Mouse (Mus musculus) left cerebral cortex, adult 2 months (tissue): ENCODE measurements around the gene Preb. TPM values are rescaled to one million over a fixed set of nuclear protein-coding genes. Genes with fewer than 3 reads are reported as not detected.

Experiments used
- DNase-seq, 2 experiments: peaks; one replicate each; pipeline ENCODE4 v3.0.0; 2021 to 2022; ENCODE audit warnings: low spot score in 2 of 2, mixed read lengths in 1 of 2; ENCODE audit errors: extremely low spot score in 1 of 2
- H3K27ac ChIP-seq: fragments of 200-600 bp; 2 replicates; pipeline ENCODE4 v1.8.1; 2022
- H3K4me3 ChIP-seq: fragments of 200-600 bp; 2 replicates; pipeline ENCODE4 v1.8.1; 2022
- CTCF ChIP-seq: fragments of 200-600 bp; IDR thresholded peaks from 2 replicates; pipeline ENCODE4 v1.8.1; 2022; ENCODE audit warnings: antibody characterized with exemption, mild to moderate bottlenecking, moderate library complexity
- intact Hi-C: fragments of 180-260 bp; cut with DNase I; formaldehyde crosslinking; loops from one replicate; pipeline ENCODE4 v1.15.1; 2025
- total RNA-seq, 2 experiments: library from RNA; stranded (reverse); gene quantifications; 2 replicates each; pipeline ENCODE4 v1.2.3; 2021

Preb gene
- total RNA-seq, 2 experiments from 2014 or later = 129 to 134 TPM

- DNase-seq = no peak
- Histone ChIP-seq H3K27ac (no peak overlapping the region), H3K4me3 (no peak overlapping the region)
- intact Hi-C loops = no loop called here
- no peak for TF ChIP-seq CTCF
Observed at GRCm38 (mm10) chr5:30974870-30975656, 14.9 kb upstream of the Preb start.

- intact Hi-C loops = no loop called here
- Histone ChIP-seq H3K4me3 (no peak overlapping the region), H3K27ac (no peak overlapping the region)
- no peak for TF ChIP-seq CTCF
- no peak for DNase-seq
Observed at GRCm38 (mm10) chr5:30969440-30969839, 9.3 kb upstream of the Preb start.

- intact Hi-C loops = no loop called here
- no peak for TF ChIP-seq CTCF
- no peak for DNase-seq
Observed at GRCm38 (mm10) chr5:30968416-30968815, 8.3 kb upstream of the Preb start, which contains the start of gene Tcf23. Gene Tcf23 (plus strand): TSS chr5:30968662.

GRCm38 (mm10) chr5:30966189-30966588, 6.0 kb upstream of the Preb start:
- DNase-seq = no peak
- Histone ChIP-seq H3K4me3 (no peak overlapping the region), H3K27ac (no peak overlapping the region)
- no peak for TF ChIP-seq CTCF
- intact Hi-C loops = no loop called here

More at GRCm38 (mm10) chr5:30968416-30968815, 8.3 kb upstream of the Preb start, which contains the start of gene Tcf23:
- no peak within 1 kb of the TSS for H3K4me3 ChIP-seq
- no peak within 1 kb of the TSS for H3K27ac ChIP-seq

- intact Hi-C loops = no loop called here
- H3K4me3 ChIP-seq = no peak overlapping the region
- no peak for DNase-seq
- no peak for TF ChIP-seq CTCF
- H3K27ac ChIP-seq = no peak overlapping the region
Observed at GRCm38 (mm10) chr5:30963916-30964315, 3.8 kb upstream of the Preb start.

- intact Hi-C loops = loop anchor here (2.0 kb wide), 1 partner anchor 87 kb away; the partner anchor contains the start of genes Atraid and Slc5a6
- Histone ChIP-seq H3K27ac (no peak overlapping the region), H3K4me3 (no peak overlapping the region)
- TF ChIP-seq CTCF = no peak
- no peak for DNase-seq
Observed at GRCm38 (mm10) chr5:30961545-30962505, 1.7 kb upstream of the Preb start.

- DNase-seq = no peak
- no peak for TF ChIP-seq CTCF
- no peak overlapping the region; the same call in 1 of the 2 replicates for H3K4me3 ChIP-seq
- intact Hi-C loops = loop anchor here (2.0 kb wide), 1 partner anchor 88 kb away; the partner anchor contains the start of genes Atraid and Slc5a6
- H3K27ac ChIP-seq = peak overlapping the region; percentile 74
Observed at GRCm38 (mm10) chr5:30960814-30961213, 653 bp upstream of the Preb start.

GRCm38 (mm10) chr5:30959198-30959854, 835 bp downstream of the Preb start:
- TF ChIP-seq CTCF = no peak
- peak overlapping the region; percentile 97 for H3K4me3 ChIP-seq
- intact Hi-C loops = no loop called here
- peak overlapping the region; percentile 93 for H3K27ac ChIP-seq
- no peak for DNase-seq

GRCm38 (mm10) chr5:30957891-30958290, 2.3 kb downstream of the Preb start:
- Histone ChIP-seq H3K27ac (no peak overlapping the region), H3K4me3 (no peak overlapping the region; the same call in 1 of the 2 replicates)
- DNase-seq = no peak
- TF ChIP-seq CTCF = no peak
- intact Hi-C loops = no loop called here

GRCm38 (mm10) chr5:30955751-30956150, 4.4 kb downstream of the Preb start:
- TF ChIP-seq CTCF = no peak
- no peak for DNase-seq
- Histone ChIP-seq H3K4me3 (no peak overlapping the region), H3K27ac (no peak overlapping the region)
- intact Hi-C loops = no loop called here

- Histone ChIP-seq H3K27ac (no peak overlapping the region), H3K4me3 (no peak overlapping the region)
- no peak for TF ChIP-seq CTCF
- DNase-seq = no peak
- intact Hi-C loops = no loop called here
Observed at GRCm38 (mm10) chr5:30954556-30954955, 5.6 kb downstream of the Preb start.
